Mouse (Mus musculus) ovary, adult 18-20 months (tissue): ENCODE results near the gene Kctd6.

ENCODE experiments used
- DNase-seq: peaks from one replicate; pipeline ENCODE4 v3.0.0; 2022; ENCODE audit warnings: low spot score, mixed read lengths

The Kctd6 gene

GRCm38 (mm10) chr14:8214299-8215207 lies 613 bp downstream of the Kctd6 start:
- DNase-seq = no peak

- no peak for DNase-seq
Measured at GRCm38 (mm10) chr14:8215208-8215778, 1.4 kb downstream of the Kctd6 start.

DNA sequence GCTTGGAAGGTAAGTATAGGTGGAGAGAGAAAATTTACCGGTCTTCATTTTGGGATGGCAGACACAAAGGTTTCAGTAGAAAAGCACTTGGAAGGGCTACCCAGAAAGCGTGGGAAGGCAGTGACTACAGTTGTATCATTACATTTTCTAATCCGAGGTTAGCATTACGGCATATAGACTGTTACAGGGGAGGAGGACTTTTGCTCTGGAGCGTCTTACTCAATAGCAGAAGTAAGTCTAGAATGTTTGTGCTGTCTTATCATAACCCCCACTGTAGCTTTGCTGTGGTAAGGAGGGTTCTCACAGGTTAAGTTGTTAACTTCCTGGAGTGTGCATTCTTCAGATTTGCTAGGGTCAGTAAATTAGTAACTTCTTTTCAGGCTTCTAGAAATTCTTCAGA lies 2.2 kb downstream of the Kctd6 start:
- no peak for DNase-seq

GRCm38 (mm10) chr14:8218238-8218637 lies 4.3 kb downstream of the Kctd6 start:
- no peak for DNase-seq

GRCm38 (mm10) chr14:8218730-8219380 lies 4.9 kb downstream of the Kctd6 start:
- DNase-seq = no peak

DNA sequence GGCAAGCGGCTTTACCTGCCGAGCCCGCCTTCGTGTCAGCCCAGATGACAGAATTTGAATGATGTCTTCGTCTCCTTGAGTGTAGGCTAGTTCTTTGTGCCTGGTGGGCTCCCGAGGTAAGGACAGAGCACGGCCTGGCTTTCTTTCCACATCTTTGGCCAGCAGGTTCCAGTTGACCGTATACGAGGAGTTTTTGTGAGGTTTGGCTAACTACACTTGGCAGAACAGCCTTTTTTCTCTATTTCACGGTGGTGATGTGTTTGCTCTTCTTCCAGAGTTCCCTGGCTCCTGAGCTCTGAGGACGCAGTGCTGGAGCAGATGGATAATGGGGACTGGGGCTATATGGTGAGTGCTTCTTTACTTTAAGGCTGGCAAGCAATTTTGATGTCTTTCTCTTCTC lies 5.9 kb downstream of the Kctd6 start:
- no peak for DNase-seq

DNA sequence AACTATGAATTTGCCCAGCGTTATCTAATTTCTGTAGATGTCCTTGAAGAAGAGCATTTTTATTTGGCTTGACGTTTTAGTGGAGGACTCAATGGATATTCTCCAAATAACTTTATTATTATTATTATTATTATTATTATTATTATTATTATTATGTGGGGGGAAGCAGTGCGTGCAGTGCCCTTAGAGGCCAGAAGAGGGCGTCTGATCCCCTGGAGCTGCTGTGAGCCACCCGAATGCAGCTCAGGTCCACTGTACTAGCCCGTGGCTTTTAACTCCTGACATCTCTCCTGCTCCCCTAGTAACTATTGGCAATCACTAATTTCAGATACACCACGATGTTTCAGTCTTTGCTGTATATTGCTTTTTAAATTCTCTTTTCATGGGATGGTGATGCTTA lies 6.4 kb downstream of the Kctd6 start:
- no peak for DNase-seq

GRCm38 (mm10) chr14:8220912-8221311 lies 7.0 kb downstream of the Kctd6 start:
- DNase-seq = no peak

DNA sequence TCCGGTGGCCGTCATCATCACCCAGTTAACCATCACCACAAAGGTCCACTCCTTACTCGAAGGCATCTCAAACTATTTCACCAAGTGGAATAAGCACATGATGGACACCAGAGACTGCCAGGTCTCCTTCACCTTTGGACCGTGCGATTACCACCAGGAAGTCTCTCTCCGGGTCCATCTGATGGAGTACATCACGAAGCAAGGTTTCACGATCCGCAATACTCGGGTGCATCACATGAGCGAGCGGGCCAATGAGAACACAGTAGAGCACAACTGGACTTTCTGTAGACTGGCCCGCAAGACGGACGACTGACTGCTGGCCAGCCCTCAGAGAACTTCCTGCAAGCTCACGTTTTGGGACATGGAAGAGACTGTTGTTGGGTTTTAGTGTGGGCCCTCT lies 8.6 kb downstream of the Kctd6 start:
- no peak for DNase-seq

GRCm38 (mm10) chr14:8223506-8224293 lies 9.8 kb downstream of the Kctd6 start:
- no peak for DNase-seq

DNA sequence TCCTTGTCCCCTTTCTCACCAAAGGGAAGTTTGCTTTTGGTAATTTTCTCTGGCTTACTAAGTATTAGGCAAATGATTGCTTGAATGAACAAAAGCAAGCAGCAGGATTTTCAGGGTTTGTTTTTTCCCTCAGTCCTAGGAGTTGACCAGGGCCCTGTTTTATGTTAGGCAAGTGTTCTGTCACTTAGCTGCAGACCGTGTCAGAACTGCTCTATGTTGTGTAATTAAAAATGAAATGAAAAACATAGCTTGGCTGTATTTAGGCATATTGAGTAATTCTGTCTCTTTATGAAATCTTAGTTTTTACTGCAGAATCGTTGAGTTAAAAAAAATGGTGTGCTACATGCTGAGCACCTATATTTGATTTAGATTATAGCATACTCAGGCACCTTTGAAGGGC lies 10.9 kb downstream of the Kctd6 start:
- no peak for DNase-seq

DNA sequence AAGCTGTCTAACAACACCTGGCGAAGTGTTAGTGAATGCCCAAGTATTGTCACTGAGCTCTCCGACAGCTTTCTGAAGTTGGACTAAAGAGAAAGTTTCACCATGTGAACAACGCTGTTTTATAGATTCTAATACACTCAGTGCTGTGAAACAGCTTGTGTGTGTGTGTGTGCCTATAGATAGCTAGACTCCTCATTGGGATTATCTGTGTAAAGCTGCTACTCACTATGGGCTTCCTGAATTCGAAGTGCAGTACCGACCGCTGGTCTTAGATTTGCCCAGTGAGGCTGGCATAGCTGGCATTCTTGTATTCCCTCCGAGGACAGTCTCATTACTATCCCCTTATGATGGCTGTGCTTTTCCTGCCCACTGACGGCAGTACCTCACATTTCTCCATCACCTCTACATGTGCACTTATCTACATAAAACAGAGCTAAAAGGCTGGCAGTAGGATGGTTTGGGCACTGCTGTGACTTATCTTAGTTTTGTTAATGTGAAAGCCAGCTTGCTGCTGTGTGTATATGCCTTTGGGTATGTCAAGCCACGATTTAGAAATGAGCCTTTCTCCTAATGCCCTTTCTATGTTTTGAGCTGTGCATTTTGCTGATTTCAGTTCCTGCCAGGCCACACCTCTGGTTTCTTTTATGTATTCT lies 15.6 kb downstream of the Kctd6 start:
- no peak for DNase-seq

- DNase-seq = no peak
Measured at GRCm38 (mm10) chr14:8232155-8232910, 18.4 kb downstream of the Kctd6 start.

- no peak for DNase-seq
Measured at GRCm38 (mm10) chr14:8233252-8233651, 19.3 kb downstream of the Kctd6 start.

GRCm38 (mm10) chr14:8241816-8242215 lies 27.9 kb downstream of the Kctd6 start:
- DNase-seq = no peak

DNA sequence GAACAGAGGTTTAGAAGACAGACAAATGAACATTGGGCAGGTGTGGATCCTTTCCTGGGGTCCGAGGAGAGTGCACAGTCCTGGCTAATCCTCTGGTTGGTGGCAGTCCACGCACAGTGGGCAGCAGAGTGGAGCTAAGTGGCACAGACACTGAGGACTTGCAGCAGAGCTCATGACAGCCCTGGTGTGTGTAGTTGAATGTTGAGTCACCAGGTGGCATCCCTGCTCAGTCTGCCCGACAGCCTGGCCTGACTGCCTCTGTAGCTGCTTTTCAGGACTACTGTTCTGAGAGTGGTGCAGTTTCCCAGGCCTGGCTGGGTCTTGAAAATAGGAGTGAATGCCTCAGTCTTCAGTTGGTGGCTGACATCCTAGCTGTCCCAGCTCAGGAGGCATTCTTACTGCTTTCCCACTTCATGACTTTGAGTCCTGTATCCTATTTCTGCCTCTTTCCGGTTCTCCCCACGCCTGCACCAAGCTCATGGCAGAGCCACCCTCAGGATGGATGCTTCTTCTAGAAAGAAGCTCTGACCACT lies 28.5 kb downstream of the Kctd6 start:
- no peak for DNase-seq

DNA sequence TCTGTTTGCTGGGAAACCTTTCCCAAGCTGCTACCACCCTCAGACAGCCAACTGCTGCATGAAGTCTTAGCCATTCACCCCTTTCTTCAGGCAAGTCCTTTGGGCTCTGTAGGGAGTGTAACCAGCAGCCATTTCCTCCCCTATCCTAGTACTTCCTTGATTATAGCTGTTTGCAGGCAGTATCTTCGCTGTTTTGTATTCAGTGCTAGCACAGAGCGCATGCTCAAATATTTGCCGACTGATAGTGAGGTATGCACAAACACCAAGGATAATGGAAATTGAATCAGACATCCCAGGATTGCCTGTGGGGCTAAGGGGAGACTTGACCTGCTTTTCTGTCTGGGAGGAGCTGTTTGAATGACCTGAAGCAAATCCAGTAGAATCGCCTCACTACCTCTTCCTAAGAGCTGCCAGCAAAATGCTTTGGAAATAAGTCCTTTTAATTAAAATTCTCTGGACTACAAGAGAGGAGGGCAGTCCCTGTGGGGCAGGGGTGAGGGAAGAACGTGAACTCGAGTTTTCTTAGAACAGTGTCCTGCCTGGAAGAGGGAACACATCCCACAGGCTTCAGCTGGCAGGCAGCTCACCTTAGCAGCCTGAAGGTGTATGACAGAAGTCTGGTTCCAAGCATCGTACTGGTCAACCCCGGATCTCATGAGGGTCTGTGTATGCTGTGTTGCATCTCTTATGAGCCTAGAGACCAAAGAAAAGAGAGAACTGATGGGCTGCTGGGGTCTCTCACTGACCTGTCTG lies 29.4 kb downstream of the Kctd6 start:
- DNase-seq = no peak

GRCm38 (mm10) chr14:8244211-8244611 lies 30.3 kb downstream of the Kctd6 start:
- DNase-seq = no peak

GRCm38 (mm10) chr14:8246878-8247277 lies 32.9 kb downstream of the Kctd6 start:
- DNase-seq = no peak

DNA sequence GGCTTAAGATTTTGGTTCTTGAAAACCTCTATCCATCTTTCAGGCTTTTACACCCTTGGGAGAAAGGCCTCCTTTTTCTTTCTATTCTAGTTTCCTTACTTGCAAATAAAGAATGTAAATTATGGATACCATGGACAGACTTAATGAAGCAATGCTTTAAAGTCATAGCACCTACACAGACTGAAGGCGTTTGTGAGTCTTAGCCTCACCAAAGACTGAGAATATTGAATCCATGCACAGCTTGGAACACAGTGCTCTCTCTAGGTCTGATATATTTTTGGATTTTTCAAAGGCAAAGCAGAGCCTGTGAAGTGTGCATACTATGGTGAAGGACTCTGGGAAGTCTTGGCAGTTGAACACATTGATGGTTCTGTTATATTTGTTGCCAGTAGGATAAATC lies 35.3 kb downstream of the Kctd6 start:
- DNase-seq = no peak
